Mouse (Mus musculus): ENCODE results near the gene Pex16.

The Pex16 gene

GRCm38 (mm10) chr2:92374514-92374913 is at the start of gene Pex16, which contains the start of gene Large2:
Gene Pex16 (plus strand): TSS chr2:92374676.
Gene Large2 (minus strand): TSS chr2:92374869.
- DNase-seq (ENCODE audit: low spot score in 2 of 2), result peak in 1 of 2 experiments; percentile 58

- no peak for DNase-seq (ENCODE audit: low spot score in 2 of 2)
Observed at GRCm38 (mm10) chr2:92325676-92326075, 48.8 kb upstream of the Pex16 start.

- DNase-seq (ENCODE audit: low spot score in 2 of 2), result no peak
Observed at GRCm38 (mm10) chr2:92326221-92326620, 48.3 kb upstream of the Pex16 start.

DNA sequence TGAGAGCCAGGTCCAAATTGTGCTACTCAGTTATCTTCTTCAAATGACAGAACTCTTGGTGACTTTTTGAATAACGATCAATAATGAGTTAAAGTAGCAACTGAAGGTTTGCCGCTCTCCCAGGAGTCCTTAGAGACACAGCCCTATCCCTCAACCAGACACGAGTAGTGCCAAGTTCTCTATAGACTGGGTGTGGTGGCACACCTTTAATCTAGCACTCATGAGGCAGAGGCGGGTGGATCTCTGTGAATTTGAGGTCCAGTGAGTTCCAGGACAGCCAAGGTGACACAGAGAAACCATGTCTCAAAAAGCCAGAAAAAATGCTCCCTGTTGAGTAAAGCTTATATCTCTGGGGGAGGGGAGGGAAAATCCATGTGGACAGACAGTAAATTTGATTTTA is 46.9 kb upstream of the Pex16 start:
- no peak for DNase-seq (ENCODE audit: low spot score in 2 of 2)

GRCm38 (mm10) chr2:92328206-92328605 is 46.3 kb upstream of the Pex16 start:
- DNase-seq (ENCODE audit: low spot score in 2 of 2), result no peak

- DNase-seq (ENCODE audit: low spot score in 2 of 2), result peak in 1 of 2 experiments; percentile 25
Observed at GRCm38 (mm10) chr2:92330840-92331239, 43.6 kb upstream of the Pex16 start.

DNA sequence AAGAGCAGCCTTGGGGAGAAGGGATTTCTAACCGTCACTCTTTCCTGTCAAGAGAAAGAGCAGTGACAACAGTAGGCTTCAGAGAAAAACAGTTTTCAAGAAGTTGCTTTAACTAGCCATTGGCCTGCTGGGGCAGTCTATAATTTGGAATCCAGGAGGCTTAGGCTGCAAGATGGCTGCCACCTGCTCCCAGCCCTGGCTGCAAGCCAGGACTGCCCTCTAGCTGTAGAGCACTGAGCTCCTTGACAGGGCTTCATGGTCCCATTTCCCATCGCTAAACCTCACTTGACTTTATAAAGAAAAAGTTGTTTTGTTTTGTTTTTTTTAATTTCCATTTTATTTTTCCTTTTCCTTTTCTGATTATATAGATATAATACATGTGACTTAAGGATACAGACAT is 43.1 kb upstream of the Pex16 start:
- peak in 1 of 2 experiments; percentile 28 for DNase-seq (ENCODE audit: low spot score in 2 of 2)

DNA sequence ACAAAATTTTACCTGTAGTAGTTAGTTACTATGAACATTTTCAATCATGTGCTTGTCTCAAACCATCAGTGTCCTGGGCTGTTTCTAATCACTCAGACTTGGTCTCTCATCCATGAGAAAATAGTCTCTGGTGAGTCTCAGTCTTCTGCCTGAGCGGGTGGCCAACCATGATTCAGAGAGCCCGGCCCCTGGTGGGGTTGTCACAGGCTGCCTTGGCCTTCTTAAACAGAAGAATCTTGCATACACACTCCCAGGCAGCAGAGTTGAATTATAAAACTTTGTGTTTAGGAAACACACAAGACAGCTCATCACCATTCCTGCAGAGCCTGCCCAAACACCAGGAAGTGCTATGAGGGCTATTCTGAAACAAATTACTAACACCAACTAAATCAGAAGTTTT is 42.6 kb upstream of the Pex16 start:
- no peak for DNase-seq (ENCODE audit: low spot score in 2 of 2)

DNA sequence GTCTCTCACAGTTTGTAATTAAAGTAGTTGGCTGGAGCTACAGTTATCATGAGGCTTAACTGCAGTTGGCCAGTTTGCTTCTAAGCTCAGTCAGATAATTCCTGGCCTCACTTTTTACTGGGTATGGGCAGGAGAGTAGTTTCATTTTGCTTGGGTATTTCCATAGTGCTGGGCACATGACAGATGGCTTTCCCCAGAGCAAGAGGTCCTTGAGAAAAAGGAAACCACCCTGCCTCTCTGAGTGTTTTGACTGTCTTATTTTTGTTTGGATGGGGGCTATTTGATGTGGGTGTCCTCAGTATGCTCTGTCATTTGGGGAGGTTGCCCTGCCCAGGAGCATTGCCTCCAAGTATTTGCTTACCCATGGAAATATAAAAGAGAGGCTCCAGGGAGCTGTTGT is 32.1 kb upstream of the Pex16 start:
- no peak for DNase-seq (ENCODE audit: low spot score in 2 of 2)

DNA sequence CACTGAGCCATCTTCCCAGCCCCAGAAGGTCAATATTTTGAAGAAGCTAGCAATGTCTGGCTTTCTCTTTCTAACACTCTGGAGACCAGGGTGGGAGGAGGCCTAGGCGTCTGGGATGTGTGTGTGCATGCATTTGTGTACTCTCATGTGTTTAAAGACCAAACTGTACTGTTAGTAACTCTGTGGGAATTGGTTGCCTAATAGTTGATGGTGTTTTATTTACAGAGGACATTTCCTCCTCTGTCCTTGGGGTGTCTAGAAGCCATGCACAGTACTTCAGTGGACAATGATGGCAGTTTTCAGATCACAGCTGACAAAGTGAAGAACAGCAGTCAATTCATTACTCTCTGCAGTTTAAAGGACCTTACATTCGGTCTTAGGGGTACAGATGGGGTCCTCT is 27.3 kb upstream of the Pex16 start:
- no peak for DNase-seq (ENCODE audit: low spot score in 2 of 2)

GRCm38 (mm10) chr2:92349589-92350425 is 24.7 kb upstream of the Pex16 start:
- no peak for DNase-seq (ENCODE audit: low spot score in 2 of 2)

- no peak for DNase-seq (ENCODE audit: low spot score in 2 of 2)
Observed at GRCm38 (mm10) chr2:92350686-92351085, 23.8 kb upstream of the Pex16 start.

- DNase-seq (ENCODE audit: low spot score in 2 of 2), result no peak
Observed at GRCm38 (mm10) chr2:92353402-92353801, 21.1 kb upstream of the Pex16 start.

DNA sequence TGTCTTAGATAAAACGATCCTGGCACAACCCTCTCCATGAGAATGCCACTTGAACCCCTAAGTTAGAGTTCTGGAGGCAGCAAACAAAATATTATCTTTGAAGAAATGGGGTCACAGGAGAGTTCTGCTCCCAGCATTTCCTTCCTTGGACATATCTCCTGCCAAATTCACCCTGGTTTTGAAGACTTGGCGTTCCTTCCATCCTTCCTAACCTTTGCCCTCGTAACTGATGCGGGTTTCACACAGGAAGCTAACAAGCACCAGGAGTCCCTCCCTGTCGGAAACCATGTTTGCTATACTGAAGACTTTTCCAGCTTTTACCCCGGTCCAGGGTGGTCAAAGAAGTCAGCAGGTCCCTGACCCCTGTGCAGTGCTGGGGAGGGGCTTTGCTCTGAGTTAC is 20.3 kb upstream of the Pex16 start:
- no peak for DNase-seq (ENCODE audit: low spot score in 2 of 2)

GRCm38 (mm10) chr2:92359301-92359700 is 15.2 kb upstream of the Pex16 start:
- DNase-seq (ENCODE audit: low spot score in 2 of 2), result no peak

- DNase-seq (ENCODE audit: low spot score in 2 of 2), result no peak
Observed at GRCm38 (mm10) chr2:92360186-92360823, 14.2 kb upstream of the Pex16 start.

- no peak for DNase-seq (ENCODE audit: low spot score in 2 of 2)
Observed at GRCm38 (mm10) chr2:92360893-92361292, 13.6 kb upstream of the Pex16 start.

DNA sequence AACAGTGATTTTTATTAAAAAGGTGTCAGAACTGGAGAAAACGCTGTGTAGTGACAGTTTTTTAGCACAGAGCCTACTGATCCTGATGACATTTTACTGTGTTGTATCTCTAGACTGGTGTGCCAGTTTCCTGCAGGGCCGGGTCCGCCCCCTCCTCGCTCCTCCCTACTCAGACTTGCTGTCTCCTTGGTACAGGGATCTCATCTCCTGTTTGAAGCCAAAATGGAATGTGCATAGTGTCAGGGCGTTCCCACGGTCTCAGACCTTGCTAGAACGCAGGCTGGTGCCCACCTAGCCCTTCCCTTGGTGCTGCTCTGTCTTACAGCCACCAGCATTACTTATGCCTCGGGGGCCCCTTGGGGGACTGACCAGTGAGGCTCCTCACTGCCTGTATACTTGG is 12.7 kb upstream of the Pex16 start:
- no peak for DNase-seq (ENCODE audit: low spot score in 2 of 2)

GRCm38 (mm10) chr2:92362571-92363228 is 11.8 kb upstream of the Pex16 start:
- DNase-seq (ENCODE audit: low spot score in 2 of 2), result no peak

DNA sequence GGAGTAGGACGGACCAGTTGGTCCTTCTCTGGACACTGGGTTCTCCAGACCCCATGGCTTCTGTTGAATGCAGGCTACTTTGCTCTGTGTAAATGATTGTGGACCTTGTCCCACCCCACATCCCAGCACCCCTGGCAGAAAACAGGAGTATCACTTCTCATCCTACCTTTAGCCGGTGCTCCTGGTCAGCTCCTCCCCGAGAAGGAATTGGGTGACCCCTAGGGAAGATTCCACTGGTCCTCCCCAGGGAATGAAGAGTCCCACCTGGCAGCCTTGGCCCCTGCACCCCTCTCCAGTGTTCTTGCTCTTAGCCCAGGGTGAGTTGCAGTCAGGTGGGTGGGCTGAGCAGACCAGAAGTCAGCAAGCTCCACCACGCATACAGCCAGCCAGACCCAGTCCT is 10.4 kb upstream of the Pex16 start:
- DNase-seq (ENCODE audit: low spot score in 2 of 2), result no peak

GRCm38 (mm10) chr2:92365568-92365967 is 8.9 kb upstream of the Pex16 start:
- DNase-seq (ENCODE audit: low spot score in 2 of 2), result no peak

GRCm38 (mm10) chr2:92367383-92368029 is 7.0 kb upstream of the Pex16 start:
- DNase-seq (ENCODE audit: low spot score in 2 of 2), result no peak
